Mouse (Mus musculus) intestine, postnatal 0 days (tissue): ENCODE measurements around the gene Xpr1. TPM values are rescaled to one million over a fixed set of nuclear protein-coding genes. Genes with fewer than 3 reads are reported as not detected.

ENCODE experiments used
- ATAC-seq: fragments of 200-750 bp; cut with Nextera tagmentation; 2 replicates; pipeline ENCODE4 v1.8.0; 2017; ENCODE audit warnings: mild to moderate bottlenecking, moderate TSS enrichment, moderate library complexity
- H3K27ac ChIP-seq: fragments of 300-500 bp; sonication (generic); 2 replicates; pipeline ENCODE4 v1.5.1; 2014; ENCODE audit warnings: mild to moderate bottlenecking, low read depth, low read length, moderate library complexity
- H3K27me3 ChIP-seq: fragments of 300-500 bp; sonication (generic); replicated peaks from 2 replicates; pipeline ENCODE4 v1.6.1; 2014; ENCODE audit warnings: low read length, mixed read lengths; ENCODE audit not compliant: control insufficient read depth, insufficient read depth
- H3K36me3 ChIP-seq: fragments of 300-500 bp; sonication (generic); 2 replicates; pipeline ENCODE4 v1.6.1; 2014; ENCODE audit warnings: mild to moderate bottlenecking, moderate library complexity; ENCODE audit not compliant: control insufficient read depth, insufficient read depth
- H3K4me1 ChIP-seq: fragments of 300-500 bp; sonication (generic); replicated peaks from 2 replicates; pipeline ENCODE4 v1.6.1; 2014; ENCODE audit warnings: antibody characterized with exemption, low read length, mixed read lengths; ENCODE audit not compliant: control insufficient read depth, insufficient read depth
- H3K4me2 ChIP-seq: fragments of 300-500 bp; sonication (generic); replicated peaks from 2 replicates; pipeline ENCODE4 v1.6.1; 2014; ENCODE audit warnings: low read depth, mild to moderate bottlenecking, moderate library complexity
- H3K4me3 ChIP-seq: fragments of 300-500 bp; sonication (generic); 2 replicates; pipeline ENCODE4 v1.5.1; 2014; ENCODE audit warnings: low read depth, low read length
- H3K9ac ChIP-seq: fragments of 300-500 bp; sonication (generic); 2 replicates; pipeline ENCODE4 v1.6.1; 2014; ENCODE audit warnings: mild to moderate bottlenecking, low read depth, low read length
- H3K9me3 ChIP-seq: fragments of 300-500 bp; sonication (generic); 2 replicates; pipeline ENCODE4 v1.6.1; 2016; ENCODE audit warnings: mixed run types; ENCODE audit not compliant: control insufficient read depth
- CTCF ChIP-seq: sonication (generic); IDR thresholded peaks from 2 replicates; pipeline ENCODE4 v1.5.1; 2016; ENCODE audit warnings: low read depth, mild to moderate bottlenecking, control low read depth, antibody characterized with exemption, moderate library complexity
- WGBS: fragments of 180-500 bp; shearing (Covaris S2); extraction: QIAGEN DNeasy Blood & Tissue Kit; methylation state at CpG from one replicate; pipeline ENCODE4 v1.1.7; 2014; 5-methylcytosine and 5-hydroxymethylcytosine counted together
- polyA plus RNA-seq: library from polyadenylated mRNA; unstranded; fragments of >200 nt; fragmentation: Nextera tagmentation; extraction: Ambion mirVana; gene quantifications from 2 replicates; pipeline ENCODE4 v1.2.1, GENCODE M21; 2015

Xpr1 gene
- polyA plus RNA-seq, 1 experiment from 2014 or later, result 5.8 TPM

GRCm38 (mm10) chr1:155254309-155254708 lies 162.9 kb downstream of the Xpr1 start:
- TF ChIP-seq CTCF, result no peak
- no peaks in the 10 kb centered on the region for H3K36me3 ChIP-seq
- no peak overlapping the region for H3K4me2 ChIP-seq
- no peak overlapping the region for H3K4me3 ChIP-seq
- H3K9me3 ChIP-seq, result no peaks in the 10 kb centered on the region
- WGBS, result 89% methylated on average over 8 of the region's 8 CpGs
- no peaks in the 10 kb centered on the region for H3K27me3 ChIP-seq
- H3K27ac ChIP-seq, result no peak overlapping the region
- no peaks in the 10 kb centered on the region for H3K4me1 ChIP-seq
- ATAC-seq, result no peak
- no peak overlapping the region for H3K9ac ChIP-seq

- no peak for ATAC-seq
- TF ChIP-seq CTCF, result no peak
- no peak overlapping the region for H3K4me3 ChIP-seq
- H3K27me3 ChIP-seq, result no peaks in the 10 kb centered on the region
- no peak overlapping the region for H3K4me2 ChIP-seq
- H3K4me1 ChIP-seq, result no peaks in the 10 kb centered on the region
- no peak overlapping the region for H3K27ac ChIP-seq
- H3K9me3 ChIP-seq, result no peaks in the 10 kb centered on the region
- WGBS, result 73% methylated on average over 12 of the region's 12 CpGs
- H3K9ac ChIP-seq, result no peak overlapping the region
- no peaks in the 10 kb centered on the region for H3K36me3 ChIP-seq
Observed at GRCm38 (mm10) chr1:155253126-155253525, 164.1 kb downstream of the Xpr1 start.

- no peak overlapping the region for H3K9ac ChIP-seq
- WGBS, result 32% methylated on average over 6 of the region's 6 CpGs
- no peaks in the 10 kb centered on the region for H3K9me3 ChIP-seq
- no peak overlapping the region for H3K4me3 ChIP-seq
- no peak overlapping the region for H3K27ac ChIP-seq
- H3K36me3 ChIP-seq, result no peaks in the 10 kb centered on the region
- H3K4me2 ChIP-seq, result no peak overlapping the region
- no peak for ATAC-seq
- TF ChIP-seq CTCF, result no peak
- no peaks in the 10 kb centered on the region for H3K4me1 ChIP-seq
- no peaks in the 10 kb centered on the region for H3K27me3 ChIP-seq
Observed at GRCm38 (mm10) chr1:155252631-155253121, 164.5 kb downstream of the Xpr1 start.

GRCm38 (mm10) chr1:155251596-155251995 lies 165.6 kb downstream of the Xpr1 start:
- WGBS, result 71% methylated on average over 5 of the region's 5 CpGs
- Histone ChIP-seq H3K4me3 (no peak overlapping the region), H3K27ac (no peak overlapping the region), H3K9ac (no peak overlapping the region), H3K4me1 (no peaks in the 10 kb centered on the region), H3K9me3 (no peaks in the 10 kb centered on the region), H3K4me2 (no peak overlapping the region), H3K36me3 (no peaks in the 10 kb centered on the region), H3K27me3 (no peaks in the 10 kb centered on the region)
- TF ChIP-seq CTCF, result no peak
- ATAC-seq, result no peak

- no peak overlapping the region for H3K4me3 ChIP-seq
- H3K4me2 ChIP-seq, result no peak overlapping the region
- 60% methylated on average over 4 of the region's 4 CpGs for WGBS
- 0 out of 2 replicates have a peak, but pooled peaks cover 3% of the 10 kb centered on the region for H3K27me3 ChIP-seq
- H3K9me3 ChIP-seq, result no peaks in the 10 kb centered on the region
- no peaks in the 10 kb centered on the region for H3K4me1 ChIP-seq
- no peak for ATAC-seq
- no peaks in the 10 kb centered on the region for H3K36me3 ChIP-seq
- H3K27ac ChIP-seq, result no peak overlapping the region
- H3K9ac ChIP-seq, result no peak overlapping the region
- TF ChIP-seq CTCF, result no peak
Observed at GRCm38 (mm10) chr1:155250531-155251135, 166.6 kb downstream of the Xpr1 start.

GRCm38 (mm10) chr1:155249896-155250295 lies 167.3 kb downstream of the Xpr1 start:
- Histone ChIP-seq H3K4me1 (no peaks in the 10 kb centered on the region), H3K27ac (no peak overlapping the region), H3K9ac (no peak overlapping the region), H3K4me2 (no peak overlapping the region), H3K27me3 (peaks cover 7% of the 10 kb centered on the region), H3K36me3 (no peaks in the 10 kb centered on the region), H3K4me3 (no peak overlapping the region), H3K9me3 (no peaks in the 10 kb centered on the region)
- TF ChIP-seq CTCF, result no peak
- 47% methylated on average over 5 of the region's 5 CpGs for WGBS
- ATAC-seq, result no peak
